Mouse (Mus musculus) bone marrow, adult 2 months (tissue): ENCODE measurements around the gene Creg1.

Experiments used
- CTCF ChIP-seq: fragments of 200-500 bp; IDR thresholded peaks from 2 replicates; pipeline ENCODE4 v1.5.1; 2011; ENCODE audit warnings: low read length, control low read depth; ENCODE audit not compliant: control insufficient read depth, insufficient read depth
- POLR2A ChIP-seq: fragments of 200-500 bp; IDR thresholded peaks from 2 replicates; pipeline ENCODE4 v1.6.1; 2011; ENCODE audit warnings: low read depth, mild to moderate bottlenecking, control low read depth, low read length, borderline replicate concordance; ENCODE audit not compliant: control insufficient read depth

- TF ChIP-seq CTCF (no peak), POLR2A (no peak)
These were observed 47.1 kb upstream of the Creg1 start for GRCm38 (mm10) chr1:165716426-165716825.
